In the genomic region with DNA sequence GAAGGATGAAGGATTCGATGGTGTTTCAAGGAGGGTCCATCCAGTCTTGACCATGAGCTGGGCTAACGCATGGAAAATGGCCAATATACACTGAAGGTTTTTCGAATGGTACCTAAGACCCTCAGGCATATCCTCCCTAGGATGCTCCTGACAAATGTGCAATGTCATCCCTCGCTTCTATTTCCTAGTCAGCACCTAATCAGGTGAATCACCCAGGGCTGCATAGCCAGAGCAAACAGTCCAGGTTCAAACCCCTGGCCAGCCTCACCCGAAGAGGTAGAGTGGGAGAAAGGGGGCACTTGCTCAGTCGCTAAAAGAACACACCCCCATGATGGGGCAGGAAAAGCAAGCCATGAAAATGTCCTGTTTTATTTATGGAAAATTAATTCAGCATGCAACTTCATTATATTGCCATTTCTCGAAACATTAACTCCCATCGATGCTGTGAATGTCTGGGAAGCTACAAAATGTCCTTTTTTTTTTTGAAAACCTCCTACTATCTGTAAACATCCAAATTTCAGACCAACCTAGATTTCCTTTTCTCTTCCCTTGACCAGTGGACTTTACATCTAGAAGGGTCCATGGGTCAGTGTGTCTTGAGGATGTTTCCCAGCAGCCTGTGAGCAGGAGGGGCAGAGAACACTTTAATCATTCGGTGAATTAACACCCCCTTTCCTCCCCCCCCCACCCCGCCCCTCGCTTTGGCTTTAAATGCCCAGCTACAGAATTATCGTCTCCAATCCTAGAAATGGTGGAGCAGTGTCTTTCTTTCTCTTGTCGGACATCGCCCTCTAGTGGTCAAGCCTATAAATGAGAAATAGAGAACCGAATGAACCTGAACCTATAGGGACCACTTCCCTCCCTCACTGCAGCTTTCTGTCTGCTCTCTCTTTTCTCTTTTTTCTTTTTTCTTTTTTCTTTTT, we compare ENCODE assay signal across 8 mouse cellular contexts.
DNase-seq lines count a peak whose midpoint lies in the region; ATAC-seq and TF ChIP-seq lines count a peak whose summit lies in the region.

No protein-coding gene starts in this region.

- no peaks in the 10 kb centered on the region for H3K4me1 ChIP-seq in kidney, embryonic 14.5 days (ENCODE audit: control insufficient read depth, insufficient read depth, low read length)
- H3K4me1 ChIP-seq in limb, embryonic 14.5 days (ENCODE audit: control insufficient read depth, insufficient read depth, low read length) = no peaks in the 10 kb centered on the region
- peaks cover 20% of the 10 kb centered on the region for H3K4me1 ChIP-seq in neural tube, embryonic 13.5 days (replicated peaks)

- WGBS in kidney, embryonic 14.5 days = 38% methylated on average over 15 of the region's 15 CpGs
- WGBS in limb, embryonic 14.5 days = 38% methylated on average over 15 of the region's 15 CpGs
- 31% methylated on average over 15 of the region's 15 CpGs for WGBS in neural tube, embryonic 13.5 days

- peak; percentile 66 for DNase-seq in A20 (ENCODE audit: low read depth, low spot score)
- DNase-seq in R1 (ENCODE audit: low read depth, low spot score) = peak; percentile 62
- peak; percentile 84 to 85 for DNase-seq in cerebellum, postnatal 14 days
- peak; percentile 53 for DNase-seq in gastrocnemius, postnatal 10 days
- peak; percentile 86 for DNase-seq in limb, embryonic 14.5 days (ENCODE audit: low spot score)
- DNase-seq in thymus, postnatal 36 days = peak; percentile 12 to 20

- no peak overlapping the region for H3K4me3 ChIP-seq in kidney, embryonic 14.5 days (ENCODE audit: low read length)
- H3K4me3 ChIP-seq in limb, embryonic 14.5 days (replicated peaks; ENCODE audit: low read length) = no peak overlapping the region
- no peak overlapping the region for H3K4me3 ChIP-seq in neural tube, embryonic 13.5 days

- H3K9ac ChIP-seq in kidney, embryonic 14.5 days (ENCODE audit: low read depth, low read length) = no peak overlapping the region
- H3K9ac ChIP-seq in limb, embryonic 14.5 days (ENCODE audit: low read depth, low read length, severe bottlenecking) = no peak overlapping the region
- H3K9ac ChIP-seq in neural tube, embryonic 13.5 days = no peak overlapping the region

- no peak overlapping the region for H3K4me2 ChIP-seq in kidney, embryonic 14.5 days (replicated peaks; ENCODE audit: low read depth, low read length)
- H3K4me2 ChIP-seq in limb, embryonic 14.5 days (replicated peaks; ENCODE audit: low read depth, low read length, severe bottlenecking) = no peak overlapping the region
- H3K4me2 ChIP-seq in neural tube, embryonic 13.5 days = peak overlapping the region; percentile 45

- no peak for TF ChIP-seq POLR2A in limb, embryonic 14.5 days (IDR thresholded peaks at IDR 0.05; ENCODE audit: borderline replicate concordance, extremely low read depth, insufficient read depth, insufficient read length)

- no peaks in the 10 kb centered on the region for H3K36me3 ChIP-seq in kidney, embryonic 14.5 days (ENCODE audit: control insufficient read depth, insufficient read depth, low read length)
- H3K36me3 ChIP-seq in limb, embryonic 14.5 days (ENCODE audit: control insufficient read depth, insufficient read depth, low read length) = no peaks in the 10 kb centered on the region
- H3K36me3 ChIP-seq in neural tube, embryonic 13.5 days = no peaks in the 10 kb centered on the region

- no peak overlapping the region for H3K27ac ChIP-seq in kidney, embryonic 14.5 days (ENCODE audit: low read depth, low read length)
- H3K27ac ChIP-seq in limb, embryonic 14.5 days (replicated peaks; ENCODE audit: low read depth, low read length) = no peak overlapping the region
- H3K27ac ChIP-seq in neural tube, embryonic 13.5 days (replicated peaks) = peak overlapping the region; percentile 42; the same call in 1 of the 2 replicates

- H3K27me3 ChIP-seq in kidney, embryonic 14.5 days (ENCODE audit: control insufficient read depth, insufficient read depth, low read length) = no peaks in the 10 kb centered on the region
- H3K27me3 ChIP-seq in limb, embryonic 14.5 days (ENCODE audit: control insufficient read depth, insufficient read depth, low read length) = no peaks in the 10 kb centered on the region
- H3K27me3 ChIP-seq in neural tube, embryonic 13.5 days = no peaks in the 10 kb centered on the region

- no peaks in the 10 kb centered on the region for H3K9me3 ChIP-seq in kidney, embryonic 14.5 days (ENCODE audit: control insufficient read depth, low read length)
- H3K9me3 ChIP-seq in limb, embryonic 14.5 days (ENCODE audit: control insufficient read depth, low read length) = no peaks in the 10 kb centered on the region
- H3K9me3 ChIP-seq in neural tube, embryonic 13.5 days = no peaks in the 10 kb centered on the region

- ATAC-seq in kidney, embryonic 14.5 days (ENCODE audit: low FRiP score, low TSS enrichment) = peak; percentile 57; the same call in 1 of the 2 replicates
- ATAC-seq in limb, embryonic 14.5 days (ENCODE audit: low FRiP score, low read depth) = peak; percentile 62; the same call in 1 of the 2 replicates
- peak; percentile 80 for ATAC-seq in neural tube, embryonic 13.5 days (ENCODE audit: low read depth)

Comparison
In these comparisons a context has a peak if more than half of its experiments do, and no peak if none do; other contexts are left out.
1. DNase-seq: peak in every context shown above with its lines; median percentile 86 in limb, embryonic 14.5 days; 84 in cerebellum, postnatal 14 days; 66 in A20; 62 in R1; 53 in gastrocnemius, postnatal 10 days; 16 in thymus, postnatal 36 days.